ENCODE assay signal across 9 mouse cellular contexts in genomic region chr10:125764402-125765102, GRCm38 (mm10).
DNase-seq lines count a peak whose midpoint lies in the region; ATAC-seq and TF ChIP-seq lines count a peak whose summit lies in the region.
"Had no signal": no experiment of that assay in that cellular context is flagged by ENCODE, and none has a peak within 500 bp of the region (broad histone marks: within the 10 kb centered on the region; RNA-seq: fewer than 3 reads in every experiment).

No protein-coding gene starts in this region.

- WGBS in liver, adult 2 months: 47% methylated on average over 10 of the region's 10 CpGs
- WGBS in liver, embryonic 12.5 days (ENCODE audit: insufficient replicate concordance): 58% methylated on average over 10 of the region's 10 CpGs
- 60% methylated on average over 10 of the region's 10 CpGs for whole genome bisulfite sequencing in forebrain, postnatal 0 days
- 44% methylated on average over 10 of the region's 10 CpGs for WGBS in limb, embryonic 12.5 days

- H3K36me3 ChIP-seq in liver, adult 2 months (ENCODE audit: control insufficient read depth, insufficient read depth, low read length): no peaks in the 10 kb centered on the region
- no peaks in the 10 kb centered on the region for H3K36me3 ChIP-seq in liver, embryonic 12.5 days
- no peaks in the 10 kb centered on the region for H3K36me3 ChIP-seq in forebrain, postnatal 0 days (ENCODE audit: insufficient read depth)
- no peaks in the 10 kb centered on the region for H3K36me3 ChIP-seq in limb, embryonic 12.5 days

- 0 out of 2 replicates have a peak, but pooled peaks cover 6% of the 10 kb centered on the region for H3K9me3 ChIP-seq in liver, embryonic 12.5 days (replicated peaks)
- H3K9me3 ChIP-seq in forebrain, postnatal 0 days (ENCODE audit: low read length): peaks cover 10% of the 10 kb centered on the region; the same call in 1 of the 2 replicates
- peaks cover 12% of the 10 kb centered on the region; the same call in 1 of the 2 replicates for H3K9me3 ChIP-seq in limb, embryonic 12.5 days

- peak; percentile 1 for DNase-seq in CD4-positive, CD25-positive, alpha-beta regulatory T cell, adult 2 months (ENCODE audit: low read depth, low spot score)
- peak; percentile 71 for DNase-seq in liver, adult 2 months (ENCODE audit: extremely low read depth, low read depth, low spot score)
- peak; percentile 46 for DNase-seq in forebrain, postnatal 0 days
- DNase-seq in retina, postnatal 1 day: peak; percentile 69
- no peak for DNase-seq in c-Kit-positive CD71-positive TER-119-positive erythroid progenitor cells, embryonic 14.5 days (ENCODE audit: low spot score)

- 0 out of 2 replicates have a peak, but pooled peaks cover 4% of the 10 kb centered on the region for H3K27me3 ChIP-seq in liver, adult 2 months (ENCODE audit: control insufficient read depth, insufficient read depth, low read length)
- H3K27me3 ChIP-seq in liver, embryonic 12.5 days (replicated peaks): no peaks in the 10 kb centered on the region
- H3K27me3 ChIP-seq in forebrain, postnatal 0 days (ENCODE audit: insufficient read depth, low read length): no peaks in the 10 kb centered on the region
- H3K27me3 ChIP-seq in limb, embryonic 12.5 days: no peaks in the 10 kb centered on the region
- H3K27me3 ChIP-seq: megakaryocyte, embryonic 14.5 days had no signal

- ATAC-seq in CD4-positive, CD25-positive, alpha-beta regulatory T cell, adult 4 months: no peak
- no peak for ATAC-seq in liver, embryonic 12.5 days
- no peak for ATAC-seq in forebrain, postnatal 0 days
- no peak for ATAC-seq in limb, embryonic 12.5 days (ENCODE audit: insufficient number of reproducible peaks, insufficient read depth, low FRiP score, low TSS enrichment, low read depth)

- no peaks in the 10 kb centered on the region for H3K4me1 ChIP-seq in liver, adult 2 months (ENCODE audit: control insufficient read depth, insufficient read depth, low read length)
- H3K4me1 ChIP-seq in liver, embryonic 12.5 days: no peaks in the 10 kb centered on the region
- no peaks in the 10 kb centered on the region for H3K4me1 ChIP-seq in forebrain, postnatal 0 days (ENCODE audit: insufficient read depth)
- H3K4me1 ChIP-seq in limb, embryonic 12.5 days (replicated peaks): peaks cover 26% of the 10 kb centered on the region
- H3K4me1 ChIP-seq: megakaryocyte, embryonic 14.5 days had no signal

- H3K9ac ChIP-seq in liver, adult 2 months (ENCODE audit: low read depth, low read length): no peak overlapping the region
- no peak overlapping the region for H3K9ac ChIP-seq in liver, embryonic 12.5 days
- H3K9ac ChIP-seq in forebrain, postnatal 0 days: no peak overlapping the region
- H3K9ac ChIP-seq in limb, embryonic 12.5 days (replicated peaks): no peak overlapping the region

- no peak overlapping the region for H3K4me2 ChIP-seq in liver, embryonic 12.5 days
- H3K4me2 ChIP-seq in forebrain, postnatal 0 days (ENCODE audit: low read depth): no peak overlapping the region
- H3K4me2 ChIP-seq in limb, embryonic 12.5 days: no peak overlapping the region

- no peak for TF ChIP-seq POLR2A in liver, adult 2 months (IDR thresholded peaks at IDR 0.05; ENCODE audit: extremely low read depth, insufficient read depth, low read length)

- no peak overlapping the region for H3K4me3 ChIP-seq in liver, adult 2 months (ENCODE audit: insufficient read depth, low read depth, low read length)
- H3K4me3 ChIP-seq in liver, embryonic 12.5 days: no peak overlapping the region
- H3K4me3 ChIP-seq in forebrain, postnatal 0 days (ENCODE audit: low read depth, low read length): no peak overlapping the region
- H3K4me3 ChIP-seq in limb, embryonic 12.5 days (replicated peaks): no peak overlapping the region
- H3K4me3 ChIP-seq: megakaryocyte, embryonic 14.5 days had no signal

- TF ChIP-seq CTCF in liver, adult 2 months (IDR thresholded peaks at IDR 0.05; ENCODE audit: low read depth, low read length): peak; percentile 56
- peak; percentile 64 for TF ChIP-seq CTCF in forebrain, postnatal 0 days (IDR thresholded peaks at IDR 0.05; ENCODE audit: low read depth)

- H3K79me2 ChIP-seq in liver, adult 2 months (ENCODE audit: control insufficient read depth, insufficient read depth, low read length): no peaks in the 10 kb centered on the region

- no peak overlapping the region for H3K27ac ChIP-seq in liver, adult 2 months (replicated peaks; ENCODE audit: insufficient read depth, low read depth, low read length)
- no peak overlapping the region for H3K27ac ChIP-seq in liver, embryonic 12.5 days
- H3K27ac ChIP-seq in forebrain, postnatal 0 days (ENCODE audit: low read depth, low read length): no peak overlapping the region
- 0 out of 2 replicates have a peak overlapping the region, but pooled peaks have one; percentile 20 for H3K27ac ChIP-seq in limb, embryonic 12.5 days
